Mouse (Mus musculus) ES-E14 (cell line): Measurements from ENCODE around the gene Igfals. TPM values are rescaled to one million over a fixed set of nuclear protein-coding genes. Genes with fewer than 3 reads are reported as not detected.

Experiments used
- DNase-seq: peaks from one replicate; pipeline ENCODE4 v3.0.0-alpha.2; 2013; ENCODE audit warnings: low read depth, low spot score
- H3K27ac ChIP-seq: 2 replicates; pipeline ENCODE4 v1.5.1; 2012; ENCODE audit warnings: low read depth, mild to moderate bottlenecking, low read length, moderate library complexity, mixed read lengths; ENCODE audit not compliant: poor library complexity, insufficient read depth, severe bottlenecking
- H3K36me3 ChIP-seq: 2 replicates; pipeline ENCODE4 v1.6.1; 2012; ENCODE audit warnings: mild to moderate bottlenecking, low read length, moderate library complexity, mixed read lengths; ENCODE audit not compliant: control insufficient read depth, poor library complexity, insufficient read depth, severe bottlenecking
- H3K4me1 ChIP-seq, 2 experiments: fragments of 150-350 bp in 1 of 2; sonication (generic) in 1 of 2; 2 replicates each; pipeline ENCODE4 v1.6.1; 2012; ENCODE audit warnings: low read length in 2 of 2, mild to moderate bottlenecking in 1 of 2, mixed read lengths in 1 of 2; ENCODE audit not compliant: control insufficient read depth in 2 of 2, insufficient read depth in 2 of 2, poor library complexity in 1 of 2
- H3K4me3 ChIP-seq, 2 experiments: fragments of 150-350 bp in 1 of 2; sonication (generic) in 1 of 2; 2 replicates each; pipeline ENCODE4 v1.5.1; 2012; ENCODE audit warnings: low read length in 2 of 2, low read depth in 1 of 2, mild to moderate bottlenecking in 1 of 2, mixed read lengths in 1 of 2; ENCODE audit not compliant: insufficient read depth in 1 of 2, poor library complexity in 1 of 2, severe bottlenecking in 1 of 2
- H3K9ac ChIP-seq: 2 replicates; pipeline ENCODE4 v1.6.1; 2012; ENCODE audit warnings: low read depth, mild to moderate bottlenecking, low read length, mixed read lengths; ENCODE audit not compliant: poor library complexity, insufficient read depth, severe bottlenecking
- H3K9me3 ChIP-seq: fragments of 150-350 bp; sonication (generic); 2 replicates; pipeline ENCODE4 v1.6.1; 2012; ENCODE audit warnings: low read depth, mild to moderate bottlenecking, low read length; ENCODE audit not compliant: control insufficient read depth, insufficient read depth
- CHD2 ChIP-seq: IDR thresholded peaks from 2 replicates; pipeline ENCODE4 v1.6.1; 2014; ENCODE audit warnings: mild to moderate bottlenecking, low read depth, low read length, inconsistent platforms
- HCFC1 ChIP-seq: IDR thresholded peaks from 2 replicates; pipeline ENCODE4 v1.6.1; 2012; ENCODE audit warnings: low read length, inconsistent platforms, borderline replicate concordance; ENCODE audit not compliant: insufficient read depth
- MAFK ChIP-seq: IDR thresholded peaks from 2 replicates; pipeline ENCODE4 v1.6.1; 2014; ENCODE audit warnings: mild to moderate bottlenecking, low read depth, low read length, inconsistent platforms; ENCODE audit not compliant: insufficient read depth
- ZC3H11A ChIP-seq: IDR thresholded peaks from 2 replicates; pipeline ENCODE4 v1.6.1; 2012; ENCODE audit warnings: low read depth, mild to moderate bottlenecking, inconsistent platforms, low read length, borderline replicate concordance
- ZNF384 ChIP-seq: IDR thresholded peaks from 2 replicates; pipeline ENCODE4 v1.6.1; 2012; ENCODE audit warnings: low read depth, low read length, inconsistent platforms
- in situ Hi-C, 2 experiments: fragments of 600-800 bp; cut with MboI; formaldehyde crosslinking; loops; one replicate each; pipeline ENCODE4 v1.15.1; 2025; ENCODE audit warnings: low sequenced_read_pairs in 2 of 2, inconsistent platforms in 1 of 2; ENCODE audit not compliant: unreplicated experiment in 2 of 2
- total RNA-seq: library from RNA; depleted of rRNA; stranded (reverse); fragments of 300-350 nt; gene quantifications from 2 replicates; pipeline ENCODE4 v1.2.3, GENCODE M21; 2012

The Igfals gene
- total RNA-seq, 1 experiment, result 2.5 TPM

GRCm38 (mm10) chr17:24886932-24887271 is 21.1 kb downstream of the Igfals start:
- H3K27ac ChIP-seq, result peak overlapping the region; percentile 28; the same call in 1 of the 2 replicates
- peak overlapping the region; percentile 86 for H3K9ac ChIP-seq
- no peak; the same call in 1 of the 2 replicates for TF ChIP-seq HCFC1
- no peak for TF ChIP-seq MAFK
- no peak for TF ChIP-seq CHD2
- no peak for TF ChIP-seq ZNF384
- no peak for TF ChIP-seq ZC3H11A
- no peaks in the 10 kb centered on the region for H3K9me3 ChIP-seq
- H3K4me1 ChIP-seq, result peaks cover 0 to 8% of the 10 kb centered on the region in 2 experiments; a peak in 2 of 4 replicates
- in situ Hi-C loops, result no loop called here
- peaks cover 36% of the 10 kb centered on the region for H3K36me3 ChIP-seq
- no peak for DNase-seq
- peak overlapping the region; percentile 77 to 88 for H3K4me3 ChIP-seq

GRCm38 (mm10) chr17:24887291-24888080 is 21.7 kb downstream of the Igfals start:
- no peak for TF ChIP-seq MAFK
- TF ChIP-seq HCFC1, result no peak
- no peak for TF ChIP-seq ZNF384
- TF ChIP-seq CHD2, result no peak
- TF ChIP-seq ZC3H11A, result no peak
- Histone ChIP-seq H3K9me3 (no peaks in the 10 kb centered on the region), H3K27ac (no peak overlapping the region), H3K9ac (peak overlapping the region; percentile 86), H3K4me3 (peak overlapping the region; percentile 77 to 88), H3K4me1 (peaks cover 0 to 8% of the 10 kb centered on the region in 2 experiments; a peak in 2 of 4 replicates), H3K36me3 (peaks cover 41% of the 10 kb centered on the region)
- no peak for DNase-seq
- in situ Hi-C loops, result no loop called here

GRCm38 (mm10) chr17:24888862-24889261 is 23.1 kb downstream of the Igfals start:
- no peak overlapping the region for H3K4me3 ChIP-seq
- H3K27ac ChIP-seq, result no peak overlapping the region
- peaks cover 0 to 8% of the 10 kb centered on the region in 2 experiments; a peak in 2 of 4 replicates for H3K4me1 ChIP-seq
- no peak for TF ChIP-seq CHD2
- no peak for TF ChIP-seq ZNF384
- no peak for TF ChIP-seq ZC3H11A
- TF ChIP-seq MAFK, result no peak
- no peak for TF ChIP-seq HCFC1
- no peak for DNase-seq
- no peaks in the 10 kb centered on the region for H3K9me3 ChIP-seq
- peaks cover 40% of the 10 kb centered on the region for H3K36me3 ChIP-seq
- in situ Hi-C loops, result no loop called here
- H3K9ac ChIP-seq, result no peak overlapping the region

- no peak for DNase-seq
- in situ Hi-C loops, result no loop called here
- H3K27ac ChIP-seq, result no peak overlapping the region
- H3K4me3 ChIP-seq, result no peak overlapping the region
- H3K4me1 ChIP-seq, result peaks cover 0 to 9% of the 10 kb centered on the region in 2 experiments; a peak in 1 of 4 replicates
- H3K9ac ChIP-seq, result no peak overlapping the region
- H3K36me3 ChIP-seq, result peaks cover 36% of the 10 kb centered on the region
- TF ChIP-seq ZNF384 (no peak), MAFK (no peak), ZC3H11A (no peak), HCFC1 (no peak), CHD2 (no peak)
- H3K9me3 ChIP-seq, result no peaks in the 10 kb centered on the region
Measured at GRCm38 (mm10) chr17:24890151-24891092, 24.6 kb downstream of the Igfals start.
